Mouse (Mus musculus) neural tube, embryonic 10.5 days (tissue): ENCODE results near the gene Yars.

ENCODE experiments used
- DNase-seq: peaks from one replicate; pipeline ENCODE4 v3.0.0-alpha.2; 2017; ENCODE audit warnings: low spot score; ENCODE audit errors: extremely low spot score

Gene Yars

GRCm38 (mm10) chr4:129189542-129190519 is at the start of gene Yars, which contains the start of gene S100pbp:
Gene Yars (plus strand): TSS chr4:129189760.
Gene S100pbp (minus strand): TSS chr4:129189727.
- DNase-seq, result peak; percentile 97

- DNase-seq, result no peak
Measured at GRCm38 (mm10) chr4:129140808-129141207, 48.8 kb upstream of the Yars start.

GRCm38 (mm10) chr4:129141560-129142438 is 47.8 kb upstream of the Yars start:
- no peak for DNase-seq

GRCm38 (mm10) chr4:129142439-129143045 is 47.0 kb upstream of the Yars start:
- no peak for DNase-seq

- DNase-seq, result no peak
Measured at GRCm38 (mm10) chr4:129143509-129143908, 46.1 kb upstream of the Yars start.

- no peak for DNase-seq
Measured at GRCm38 (mm10) chr4:129144401-129145367, 44.9 kb upstream of the Yars start.

GRCm38 (mm10) chr4:129145411-129145810 is 44.1 kb upstream of the Yars start:
- DNase-seq, result no peak

- DNase-seq, result no peak
Measured at GRCm38 (mm10) chr4:129145943-129146342, 43.6 kb upstream of the Yars start.

- DNase-seq, result no peak
Measured at GRCm38 (mm10) chr4:129146392-129146791, 43.2 kb upstream of the Yars start.

GRCm38 (mm10) chr4:129147552-129148103 is 41.9 kb upstream of the Yars start:
- DNase-seq, result no peak

GRCm38 (mm10) chr4:129149321-129149720 is 40.2 kb upstream of the Yars start:
- DNase-seq, result no peak

GRCm38 (mm10) chr4:129151276-129151811 is 38.2 kb upstream of the Yars start:
- no peak for DNase-seq

- no peak for DNase-seq
Measured at GRCm38 (mm10) chr4:129157541-129157940, 32.0 kb upstream of the Yars start.

GRCm38 (mm10) chr4:129158549-129158948 is 31.0 kb upstream of the Yars start:
- no peak for DNase-seq

- DNase-seq, result no peak
Measured at GRCm38 (mm10) chr4:129161076-129161475, 28.5 kb upstream of the Yars start.

- DNase-seq, result no peak
Measured at GRCm38 (mm10) chr4:129161581-129162255, 27.8 kb upstream of the Yars start.

GRCm38 (mm10) chr4:129172529-129172928 is 17.0 kb upstream of the Yars start:
- DNase-seq, result no peak

GRCm38 (mm10) chr4:129179560-129179959 is 10.0 kb upstream of the Yars start:
- DNase-seq, result no peak

GRCm38 (mm10) chr4:129188041-129188659 is 1.4 kb upstream of the Yars start:
- no peak for DNase-seq
